Comparison of ENCODE assay signal across 13 mouse cellular contexts in genomic region chr2:163696763-163697162, GRCm38 (mm10). TPM values are rescaled to one million over a fixed set of nuclear protein-coding genes. Genes with fewer than 3 reads are reported as not detected.
A peak's percentile ranks its signal among the peaks of the same experiment; 100 is the strongest.
DNase-seq lines count a peak whose midpoint lies in the region; ATAC-seq lines count a peak whose summit lies in the region.
"Had no signal": no experiment of that assay in that cellular context is flagged by ENCODE, and none has a peak within 500 bp of the region (broad histone marks: within the 10 kb centered on the region; RNA-seq: fewer than 3 reads in every experiment).

No protein-coding gene starts in this region.

- H3K36me3 ChIP-seq in heart, embryonic 12.5 days, result no peaks in the 10 kb centered on the region
- no peaks in the 10 kb centered on the region for H3K36me3 ChIP-seq in lung, embryonic 15.5 days
- H3K36me3 ChIP-seq: limb, embryonic 13.5 days had no signal

- H3K27ac ChIP-seq in heart, embryonic 12.5 days (ENCODE audit: poor library complexity, severe bottlenecking), result peak overlapping the region; percentile 94
- H3K27ac ChIP-seq in lung, embryonic 15.5 days, result peak overlapping the region; percentile 25; the same call in 1 of the 2 replicates

- WGBS in heart, embryonic 12.5 days, result 44% methylated on average over 2 of the region's 2 CpGs
- WGBS in lung, embryonic 15.5 days, result 48% methylated on average over 2 of the region's 2 CpGs

- H3K4me1 ChIP-seq in heart, embryonic 12.5 days (replicated peaks), result peaks cover 73% of the 10 kb centered on the region
- H3K4me1 ChIP-seq in lung, embryonic 15.5 days, result peaks cover 48% of the 10 kb centered on the region

- H3K9ac ChIP-seq in heart, embryonic 12.5 days, result no peak overlapping the region
- no peak overlapping the region for H3K9ac ChIP-seq in lung, embryonic 15.5 days
- H3K9ac ChIP-seq: limb, embryonic 13.5 days had no signal

- no peak for DNase-seq in heart, postnatal 36 days
- DNase-seq in lung, postnatal 4 days, result no peak
- DNase-seq in embryo, embryonic 9.5 days (ENCODE audit: extremely low spot score), result peak; percentile 14
- no peak for DNase-seq in frontal cortex, adult 2 months (ENCODE audit: extremely low spot score in 1 of 2, low spot score in 1 of 2)
- DNase-seq in right cerebral cortex, postnatal 14 days, result no peak
- DNase-seq: adrenal gland, postnatal 14 days; cerebellum, adult 11 months had no signal

- no peaks in the 10 kb centered on the region for H3K9me3 ChIP-seq in heart, embryonic 12.5 days (replicated peaks)
- H3K9me3 ChIP-seq in lung, embryonic 15.5 days, result no peaks in the 10 kb centered on the region
- H3K9me3 ChIP-seq: limb, embryonic 13.5 days had no signal

- ATAC-seq in heart, embryonic 12.5 days (ENCODE audit: insufficient number of reproducible peaks, low FRiP score), result peak; percentile 54; the same call in 1 of the 2 replicates
- no peak for ATAC-seq in lung, embryonic 15.5 days (ENCODE audit: borderline replicate concordance, extremely low read depth, low FRiP score, low TSS enrichment)
- ATAC-seq in megakaryocyte-erythroid progenitor cell, adult 5-6 weeks (replicated peaks; ENCODE audit: low FRiP score, low TSS enrichment, poor library complexity, severe bottlenecking), result peak; percentile 46
- ATAC-seq: midbrain, embryonic 16.5 days had no signal

- H3K27me3 ChIP-seq in heart, embryonic 12.5 days (replicated peaks), result no peaks in the 10 kb centered on the region
- H3K27me3 ChIP-seq in lung, embryonic 15.5 days, result no peaks in the 10 kb centered on the region
- H3K27me3 ChIP-seq: limb, embryonic 13.5 days had no signal

- H3K4me2 ChIP-seq in heart, embryonic 12.5 days, result no peak overlapping the region
- 0 out of 2 replicates have a peak overlapping the region, but pooled peaks have one; percentile 2 for H3K4me2 ChIP-seq in lung, embryonic 15.5 days
- H3K4me2 ChIP-seq: limb, embryonic 13.5 days had no signal

- H3K4me3 ChIP-seq in heart, embryonic 12.5 days, result no peak overlapping the region
- H3K4me3 ChIP-seq in lung, embryonic 15.5 days, result no peak overlapping the region
- H3K4me3 ChIP-seq: erythroblast, embryonic 14.5 days; limb, embryonic 13.5 days had no signal

- intact Hi-C loops in heart, postnatal 36 days (cut with DNase I), result no loop called here

RNA-seq across cellular contexts. Expression of gene Pkig, which starts 38.6 kb away (rescaled TPM):
- 233 and 241 TPM in 2 replicates for polyA plus RNA-seq in heart, embryonic 12.5 days (2016; fragmentation: Nextera tagmentation; extraction: Ambion mirVana)
- total RNA-seq in heart, postnatal 36 days (2021), result 100 to 1,000 TPM; 221 to 229 TPM
- 134 TPM in 2 replicates for polyA plus RNA-seq in lung, embryonic 15.5 days (2015; fragmentation: Nextera tagmentation; extraction: Ambion mirVana)
- total RNA-seq in megakaryocyte-erythroid progenitor cell, adult 5-6 weeks (2014; fragmentation: Nextera tagmentation), result 92.1 and 105 TPM in 2 replicates
- 38.2 and 70.3 TPM in 2 replicates for total RNA-seq in megakaryocyte-erythroid progenitor cell, adult 5-6 weeks (2017)
- polyA plus RNA-seq in frontal cortex, adult 2 months (2012; rRNA removed), result 194 and 214 TPM in 2 replicates

RNA-seq across cellular contexts. Expression of gene Serinc3, which starts 51.8 kb away (rescaled TPM):
- 67.7 and 76.7 TPM in 2 replicates for polyA plus RNA-seq in heart, embryonic 12.5 days (2016; fragmentation: Nextera tagmentation; extraction: Ambion mirVana)
- 100 to 1,000 TPM; 316 to 421 TPM for total RNA-seq in heart, postnatal 36 days (2021)
- 55.8 and 59.1 TPM in 2 replicates for polyA plus RNA-seq in lung, embryonic 15.5 days (2015; fragmentation: Nextera tagmentation; extraction: Ambion mirVana)
- 438 and 460 TPM in 2 replicates for total RNA-seq in megakaryocyte-erythroid progenitor cell, adult 5-6 weeks (2014; fragmentation: Nextera tagmentation)
- 469 and 531 TPM in 2 replicates for total RNA-seq in megakaryocyte-erythroid progenitor cell, adult 5-6 weeks (2017)
- polyA plus RNA-seq in frontal cortex, adult 2 months (2012; rRNA removed), result 167 and 199 TPM in 2 replicates

RNA-seq across cellular contexts. Expression of gene Ada, which starts 53.3 kb away (rescaled TPM):
- 3.6 and 3.7 TPM in 2 replicates for polyA plus RNA-seq in heart, embryonic 12.5 days (2016; fragmentation: Nextera tagmentation; extraction: Ambion mirVana)
- total RNA-seq in heart, postnatal 36 days (2021), result under 1 TPM; 0.60 to 0.64 TPM
- 9.4 and 11.4 TPM in 2 replicates for polyA plus RNA-seq in lung, embryonic 15.5 days (2015; fragmentation: Nextera tagmentation; extraction: Ambion mirVana)
- 8.0 and 10.6 TPM in 2 replicates for total RNA-seq in megakaryocyte-erythroid progenitor cell, adult 5-6 weeks (2014; fragmentation: Nextera tagmentation)
- total RNA-seq in megakaryocyte-erythroid progenitor cell, adult 5-6 weeks (2017), result 9.1 and 14.4 TPM in 2 replicates
- polyA plus RNA-seq in frontal cortex, adult 2 months (2012; rRNA removed), result 1.4 and 1.6 TPM in 2 replicates
